Mouse (Mus musculus) lung, adult 2 months (tissue): ENCODE results near the gene Brinp1. TPM values are rescaled to one million over a fixed set of nuclear protein-coding genes. Genes with fewer than 3 reads are reported as not detected.

Source experiments
- DNase-seq: peaks from one replicate; pipeline ENCODE4 v3.0.0; 2022
- H3K4me1 ChIP-seq: fragments of 200-500 bp; 2 replicates; pipeline ENCODE4 v1.6.1; 2011; ENCODE audit warnings: low read length; ENCODE audit not compliant: control insufficient read depth, insufficient read depth
- H3K4me3 ChIP-seq: fragments of 200-500 bp; replicated peaks from 2 replicates; pipeline ENCODE3; 2011; ENCODE audit warnings: low read depth, mild to moderate bottlenecking, control low read depth, low read length; ENCODE audit errors: extremely low read depth
- CTCF ChIP-seq: fragments of 200-500 bp; IDR thresholded peaks from 2 replicates; pipeline ENCODE4 v1.5.1; 2011; ENCODE audit warnings: mild to moderate bottlenecking, low read length, control low read depth; ENCODE audit not compliant: insufficient read depth
- POLR2A ChIP-seq: fragments of 200-500 bp; IDR thresholded peaks from 2 replicates; pipeline ENCODE4 v1.6.1; 2011; ENCODE audit warnings: low read depth, mild to moderate bottlenecking, control low read depth, low read length, borderline replicate concordance; ENCODE audit errors: extremely low read depth
- WGBS: fragments of 180-500 bp; shearing (Covaris S2); methylation state at CpG from one replicate; pipeline ENCODE4 v1.1.7; 2018; 5-methylcytosine and 5-hydroxymethylcytosine counted together
- polyA plus RNA-seq: library from polyadenylated mRNA; depleted of rRNA; stranded (reverse); fragments of >200 nt; gene quantifications from 2 replicates; pipeline ENCODE4 v1.2.3, GENCODE M21; 2012

Gene Brinp1
- polyA plus RNA-seq, 1 experiment: 0.71 TPM

DNA sequence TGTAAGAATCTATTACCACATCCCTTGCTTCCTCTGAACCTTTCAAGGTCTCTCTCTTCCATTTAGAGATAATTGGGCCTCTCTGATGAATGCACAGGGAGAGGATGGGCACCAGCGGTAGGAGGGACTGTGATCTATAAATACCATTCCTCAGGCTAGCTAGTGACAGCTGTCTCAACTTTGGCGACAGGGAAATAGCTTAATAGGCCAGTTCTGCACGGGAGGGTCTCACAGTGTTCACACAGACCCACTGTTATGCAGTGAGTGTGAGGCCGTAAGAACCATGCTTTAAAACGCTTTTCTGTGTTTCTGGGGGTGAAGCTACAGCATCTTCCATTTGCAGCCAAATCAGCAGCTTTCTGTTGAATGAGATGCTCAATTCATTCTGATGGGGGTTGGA is 186.8 kb downstream of the Brinp1 start:
- TF ChIP-seq POLR2A: no peak
- Histone ChIP-seq H3K4me3 (no peak overlapping the region), H3K4me1 (no peaks in the 10 kb centered on the region)
- WGBS: 64% methylated on average over 5 of the region's 5 CpGs
- DNase-seq: no peak

DNA sequence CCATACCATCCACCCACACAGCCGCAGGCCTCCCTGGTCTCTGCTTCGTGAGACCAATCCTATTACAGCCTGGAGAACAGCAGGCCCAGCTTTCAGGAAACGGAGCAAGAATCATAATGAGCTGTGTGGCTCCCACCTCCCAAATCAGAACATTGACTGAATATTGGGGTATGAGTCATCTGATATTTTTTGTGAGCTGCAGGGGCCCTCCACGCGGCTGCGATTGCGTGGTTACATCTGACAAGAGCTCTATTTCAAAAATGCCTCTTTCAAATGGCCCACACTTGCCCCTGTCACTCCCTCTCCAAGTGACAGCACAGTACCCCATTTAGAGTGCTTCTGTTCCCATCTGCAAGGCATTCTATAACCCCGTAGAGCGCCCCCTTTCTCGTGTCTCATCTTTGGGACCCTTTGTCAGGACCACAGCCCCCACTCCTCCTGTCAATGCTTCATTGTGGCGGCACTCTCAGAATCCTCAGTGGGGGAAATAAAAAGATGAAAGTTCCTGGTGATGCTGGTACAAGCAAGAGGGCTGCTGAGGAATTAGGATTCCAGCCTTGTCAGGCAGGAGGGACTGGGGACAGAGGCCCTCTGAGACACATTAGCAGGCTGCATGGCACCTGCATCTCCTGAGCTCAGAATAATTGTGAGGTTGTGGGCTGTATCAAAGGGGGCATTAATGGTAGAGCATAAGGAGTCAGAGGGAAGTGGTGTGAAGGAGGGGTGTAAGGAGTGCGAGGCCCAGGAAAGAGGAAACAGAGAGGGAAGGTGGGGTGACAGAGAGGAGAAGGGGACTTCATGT is 188.2 kb downstream of the Brinp1 start:
- TF ChIP-seq CTCF: no peak
- TF ChIP-seq POLR2A: no peak
- no peak for DNase-seq
- 79% methylated on average over 12 of the region's 12 CpGs for WGBS
- H3K4me1 ChIP-seq: no peaks in the 10 kb centered on the region
- no peak overlapping the region for H3K4me3 ChIP-seq

DNA sequence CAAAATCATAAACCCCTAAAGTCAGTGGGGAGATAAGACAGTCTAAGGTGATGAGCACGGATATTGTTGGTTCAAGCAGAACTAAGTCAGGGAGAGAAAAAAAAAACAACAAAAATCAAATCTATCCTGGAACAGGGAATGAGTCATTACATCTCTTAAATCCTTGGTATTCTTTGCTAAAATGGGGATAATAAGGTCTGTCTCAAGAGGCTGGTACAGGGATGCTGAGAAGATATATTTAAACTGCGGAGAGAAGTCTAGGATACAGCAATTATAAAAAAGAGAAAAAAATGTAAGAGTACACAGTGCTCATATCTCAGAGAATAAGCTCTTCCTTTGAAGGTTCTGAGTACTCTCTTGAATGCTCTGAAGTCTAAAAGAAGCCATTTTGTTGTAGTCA is 189.3 kb downstream of the Brinp1 start:
- TF ChIP-seq POLR2A: no peak
- TF ChIP-seq CTCF: no peak
- WGBS: 84% methylated on average over 2 of the region's 2 CpGs
- no peak for DNase-seq

DNA sequence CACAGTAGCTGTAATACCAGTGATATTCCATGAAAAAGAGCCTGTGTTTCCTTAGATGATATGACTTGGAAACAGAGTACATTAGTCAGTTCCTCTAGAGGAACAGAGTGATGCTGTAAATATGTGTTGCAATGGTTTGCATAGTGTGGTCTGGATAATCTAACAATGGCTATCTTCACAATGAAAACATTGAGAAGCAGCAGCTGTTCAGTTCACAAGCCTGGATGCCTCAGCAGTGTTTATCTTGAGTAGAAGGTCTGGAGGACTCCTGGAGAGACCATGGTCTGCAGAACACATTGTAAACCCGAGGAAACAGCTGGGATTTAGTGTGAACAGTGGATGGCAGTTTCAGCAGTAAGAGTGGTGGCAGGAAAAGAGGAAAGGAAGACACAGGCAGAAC is 233.2 kb downstream of the Brinp1 start:
- no peak overlapping the region for H3K4me3 ChIP-seq
- H3K4me1 ChIP-seq: no peaks in the 10 kb centered on the region
- 7% methylated on average over 1 of the region's 1 CpGs for WGBS
- no peak for DNase-seq
- TF ChIP-seq CTCF (no peak), POLR2A (no peak)

More for the DNA sequence above, 189.3 kb downstream of the Brinp1 start:
- Histone ChIP-seq H3K4me3 (no peak overlapping the region), H3K4me1 (no peaks in the 10 kb centered on the region)
